Mouse (Mus musculus): ENCODE measurements around the gene Stxbp6.

Gene Stxbp6

DNA sequence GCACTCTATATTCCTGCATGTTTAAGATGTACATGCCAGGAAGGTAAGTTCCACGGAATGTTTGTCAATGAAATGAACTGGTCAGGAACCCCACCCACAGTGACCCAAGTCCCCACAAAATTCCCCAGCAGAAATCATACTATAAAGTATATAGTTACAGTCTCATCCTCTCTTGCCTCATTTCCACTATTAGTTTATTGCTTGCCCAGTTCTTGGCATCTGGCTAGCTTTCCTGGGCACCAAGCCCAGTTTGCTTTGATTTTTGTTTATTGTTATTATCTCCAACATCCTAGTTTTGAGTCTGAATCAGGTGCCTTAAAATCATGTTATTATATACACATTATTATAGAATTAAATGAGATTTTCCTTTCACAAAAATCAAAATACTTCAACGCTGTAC, 168.5 kb downstream of the Stxbp6 start:
- no peak for DNase-seq

DNA sequence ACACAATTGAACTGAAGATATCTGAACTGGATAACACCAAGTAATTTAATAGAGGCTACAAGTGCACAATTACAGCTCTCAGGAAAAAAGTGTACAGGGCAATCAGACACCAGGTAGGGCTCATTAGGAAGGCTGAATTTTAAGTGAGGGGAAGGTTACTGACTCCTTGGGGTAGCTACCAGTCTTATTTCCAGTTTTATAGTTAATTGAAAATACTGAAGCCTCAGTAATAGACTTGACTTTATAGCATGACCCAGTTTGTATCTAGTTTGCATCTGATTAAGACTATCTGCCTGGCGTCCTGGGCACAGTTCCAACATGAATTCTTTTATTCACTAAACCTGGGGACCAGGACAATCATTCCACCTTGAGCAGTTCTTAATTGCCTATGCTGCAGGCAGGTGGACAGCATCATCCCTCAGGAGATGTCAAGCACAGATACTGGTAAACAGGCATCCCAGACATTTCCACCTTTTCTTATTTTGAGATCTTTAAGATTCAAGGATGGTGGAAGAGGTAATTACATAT, 171.2 kb downstream of the Stxbp6 start:
- no peak for DNase-seq

DNA sequence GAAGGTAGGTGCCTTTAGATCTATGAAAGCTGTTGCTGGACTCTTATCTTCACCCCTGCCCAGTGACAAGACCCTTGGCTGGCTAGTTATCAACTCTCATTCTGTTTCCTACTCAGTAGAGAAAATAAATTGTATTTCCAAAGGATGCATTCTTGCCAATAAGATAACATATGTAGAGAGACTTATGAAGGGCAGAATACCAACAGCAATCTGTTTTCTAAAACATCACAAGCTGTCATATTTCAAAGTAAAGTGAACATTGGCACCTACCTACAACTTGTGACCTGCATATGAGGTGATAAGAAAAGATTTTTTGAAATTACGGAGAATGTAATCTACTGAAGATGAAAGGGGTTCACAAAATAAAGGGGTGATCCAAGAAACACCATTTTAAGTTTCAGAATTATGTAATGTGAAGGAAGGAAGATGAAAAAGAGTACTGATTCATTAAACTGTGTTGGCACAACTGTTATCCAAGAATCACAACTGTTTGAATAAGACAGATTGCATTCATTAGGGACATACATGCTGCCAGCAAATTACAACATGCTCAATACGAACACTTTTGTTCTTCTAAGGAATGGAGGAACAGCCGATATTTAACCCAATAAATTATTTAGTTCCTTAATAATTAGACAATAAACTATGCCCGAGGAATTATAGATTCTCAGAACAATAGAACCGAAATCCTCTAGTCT, 175.2 kb downstream of the Stxbp6 start:
- no peak for DNase-seq

DNA sequence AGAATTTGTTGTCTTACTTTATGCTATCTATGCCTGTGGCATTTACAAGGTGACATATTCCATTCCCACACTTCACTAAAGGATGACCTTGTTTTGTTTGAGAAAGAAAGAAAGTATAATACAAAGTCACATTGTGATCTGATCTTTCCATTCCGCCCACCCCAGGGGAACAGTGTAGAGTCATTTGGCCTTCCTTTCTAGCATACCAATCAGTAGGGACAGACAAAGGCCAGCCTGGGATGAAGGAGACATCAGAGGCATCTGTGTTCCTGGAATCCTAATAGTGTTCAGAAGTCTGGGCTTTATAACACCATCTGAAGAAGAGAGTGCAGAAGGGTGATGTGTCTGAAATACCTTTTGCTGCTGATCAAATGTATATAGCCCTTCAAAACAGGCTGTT, 178.0 kb downstream of the Stxbp6 start:
- no peak for DNase-seq

DNA sequence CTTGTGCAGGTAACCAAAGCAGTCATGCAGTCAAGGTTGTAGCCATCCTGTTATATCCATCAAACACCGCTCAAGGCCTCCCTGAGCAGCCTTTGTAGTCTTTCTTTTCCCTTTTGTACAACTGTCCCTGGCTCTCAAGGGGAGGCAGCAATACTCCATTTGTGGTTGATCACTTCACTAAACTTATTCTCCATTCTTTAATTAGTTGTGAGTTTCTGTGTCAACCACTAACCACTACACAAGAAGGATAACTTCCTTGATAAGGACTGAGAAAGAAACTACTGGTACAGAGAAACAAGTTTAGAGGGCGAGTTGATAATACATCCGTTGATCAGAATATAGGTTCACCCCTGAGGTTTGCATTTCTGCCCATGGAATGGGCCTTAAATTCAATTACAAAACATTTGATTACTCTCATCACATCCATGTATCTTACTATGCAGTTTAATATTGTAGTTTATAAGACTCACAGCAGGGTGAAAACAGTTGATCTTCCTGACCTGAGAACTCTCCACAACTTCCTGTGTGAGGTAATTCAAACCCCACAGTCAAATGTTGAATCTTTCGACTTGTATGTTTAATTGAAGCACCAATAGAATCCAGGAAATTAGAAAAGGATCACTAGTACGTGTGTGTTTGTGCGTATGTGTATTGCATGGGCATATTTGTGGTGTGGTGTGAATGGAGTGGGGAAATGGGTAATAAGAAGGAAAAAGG, 184.7 kb downstream of the Stxbp6 start:
- DNase-seq: no peak

DNA sequence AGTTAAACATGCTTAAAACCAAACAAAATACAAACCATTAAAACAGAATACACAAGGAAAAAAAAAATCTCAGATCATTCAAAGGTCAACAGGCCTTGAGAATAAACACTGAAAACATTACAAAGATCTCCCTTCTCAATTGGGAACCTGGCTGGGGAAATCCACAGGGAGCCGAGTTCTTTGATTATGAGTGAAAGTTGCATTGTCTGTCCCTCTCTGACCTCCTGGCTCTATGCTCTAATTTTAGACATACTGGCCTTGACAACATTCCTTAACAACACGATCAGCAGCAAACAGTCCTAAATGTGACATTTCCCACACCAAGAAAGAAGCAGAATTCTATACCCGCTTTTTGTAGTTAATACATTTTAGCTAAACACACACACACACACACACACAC, 187.7 kb downstream of the Stxbp6 start:
- DNase-seq: no peak

DNA sequence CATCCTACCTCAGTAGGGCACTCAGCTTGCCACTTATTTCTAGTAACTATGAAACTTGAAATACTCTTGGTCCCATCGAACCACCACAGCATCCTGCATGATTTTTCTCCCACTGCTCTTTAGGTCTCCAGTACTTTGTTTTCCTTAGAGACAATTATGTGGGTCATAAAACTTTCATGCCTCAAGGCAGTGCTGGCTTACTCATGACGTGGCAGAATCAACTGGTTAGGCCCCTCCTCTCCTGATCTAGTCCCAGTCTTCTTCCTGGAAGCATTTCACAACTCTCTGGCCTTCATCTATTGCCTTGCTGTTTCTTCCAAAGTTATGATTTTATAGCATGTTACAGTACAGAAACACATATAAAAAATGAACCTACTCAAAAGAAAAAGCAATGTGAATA, 201.8 kb downstream of the Stxbp6 start:
- no peak for DNase-seq

DNA sequence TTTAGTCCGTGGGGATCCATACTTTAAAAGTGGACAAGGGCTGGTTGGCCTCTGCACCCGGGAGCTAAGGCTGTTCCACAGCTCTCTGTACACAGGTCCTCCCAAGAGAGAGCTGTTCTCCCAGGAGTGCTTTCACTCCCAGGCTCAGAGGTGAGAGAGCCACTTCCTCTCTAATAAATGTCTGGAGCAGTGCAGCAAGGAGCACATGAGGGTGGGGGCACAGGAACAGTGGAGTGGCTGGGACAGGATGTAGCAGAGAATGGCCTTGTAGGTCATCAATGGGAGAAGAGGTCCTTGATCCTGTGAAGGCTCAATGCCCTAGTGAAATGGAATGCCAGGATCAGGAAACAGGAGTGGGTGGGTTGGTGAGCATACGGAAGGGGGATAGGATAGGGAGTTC, 209.1 kb downstream of the Stxbp6 start:
- no peak for DNase-seq

DNA sequence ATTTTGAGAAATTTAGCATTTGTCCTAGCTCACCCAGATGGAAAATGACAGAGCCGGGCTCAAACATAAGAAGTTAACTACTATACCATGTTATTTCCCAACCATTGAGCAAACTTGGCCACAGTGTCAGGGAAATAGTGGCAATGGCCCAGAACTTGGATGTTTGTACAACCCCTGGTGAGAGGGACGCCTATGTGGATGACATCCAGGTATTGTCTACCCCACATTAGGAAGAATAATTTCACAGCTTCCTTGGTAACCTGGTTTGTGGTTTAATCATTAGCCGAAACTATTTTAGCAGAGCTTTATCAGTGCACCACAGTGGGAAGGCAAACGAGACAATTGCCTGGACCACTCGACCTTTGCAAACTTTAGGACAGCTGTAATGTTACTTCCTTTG, 215.1 kb downstream of the Stxbp6 start:
- DNase-seq: no peak

DNA sequence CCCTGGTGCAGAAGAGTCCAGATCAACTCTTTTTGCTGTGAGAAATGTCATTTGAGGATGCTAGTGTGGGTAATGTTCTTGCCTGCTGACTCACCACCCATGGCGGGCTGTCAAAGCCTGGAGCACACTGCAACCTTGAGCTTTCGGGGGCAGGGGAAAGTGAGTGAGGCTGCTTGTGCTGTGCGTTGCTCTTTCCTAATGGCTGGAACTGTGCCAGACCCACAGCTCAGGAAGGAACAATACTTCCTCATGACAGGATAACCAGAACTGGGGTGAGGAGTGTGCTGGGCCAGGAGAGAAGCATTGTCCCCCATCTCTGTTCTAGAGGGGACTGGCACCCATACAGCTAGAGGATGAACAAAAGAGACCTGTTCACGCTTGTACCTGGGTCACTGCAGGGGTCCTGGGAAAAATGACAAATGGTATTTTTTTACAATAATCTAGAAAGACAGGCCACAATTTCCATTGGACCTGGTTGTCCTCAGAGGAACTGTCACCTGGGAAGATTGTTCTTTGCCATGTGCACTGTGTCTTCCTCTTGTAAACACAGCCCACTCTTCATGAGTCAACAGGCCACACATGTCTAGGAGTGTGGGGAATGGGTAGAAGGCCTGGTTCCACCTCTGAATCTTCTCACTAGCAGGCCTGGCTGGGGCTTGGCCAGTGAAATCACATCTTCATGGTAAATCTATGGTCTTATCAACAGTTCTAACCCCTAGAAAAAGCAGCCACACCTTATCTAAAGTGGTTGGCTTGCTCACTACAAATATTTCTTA, 216.2 kb downstream of the Stxbp6 start:
- peak; percentile 34 for DNase-seq

DNA sequence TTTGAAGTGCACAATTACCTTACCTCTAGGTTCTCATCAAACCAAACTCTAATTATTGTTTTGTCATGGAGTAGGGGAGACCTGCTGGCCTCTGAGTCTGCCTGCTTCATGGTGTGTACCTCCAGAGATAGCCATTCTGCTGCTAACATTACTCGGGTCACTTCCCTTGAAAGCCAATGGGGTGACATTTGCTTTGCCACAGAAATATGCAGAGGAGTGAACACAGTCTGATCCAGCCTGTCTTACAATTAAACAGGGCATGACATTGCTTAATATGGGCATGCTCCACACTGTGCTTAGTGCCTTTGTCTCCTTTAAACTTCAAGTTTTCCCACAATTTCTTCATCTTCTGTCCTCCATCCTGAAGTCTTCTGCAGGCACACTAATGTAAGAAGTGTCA, 222.5 kb downstream of the Stxbp6 start:
- no peak for DNase-seq

DNA sequence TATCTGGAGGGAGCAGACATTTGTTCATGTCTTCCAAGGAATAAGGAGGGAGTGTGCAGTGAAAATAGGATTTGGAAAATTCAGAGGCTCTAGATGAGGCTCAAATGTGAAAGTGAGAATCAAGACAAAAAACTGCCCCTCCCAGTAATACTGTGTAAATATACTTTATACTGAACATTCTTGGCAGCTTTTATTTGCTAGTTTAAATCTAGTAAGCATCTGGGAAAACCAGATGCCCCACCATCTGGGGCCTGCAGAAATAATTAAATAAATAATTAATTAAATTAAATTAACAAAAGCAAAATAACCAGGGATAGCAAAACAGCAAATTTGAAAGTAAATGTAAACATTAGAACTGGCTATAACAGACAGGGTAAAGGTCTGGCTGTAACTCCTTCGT, 224.0 kb downstream of the Stxbp6 start:
- DNase-seq: no peak

DNA sequence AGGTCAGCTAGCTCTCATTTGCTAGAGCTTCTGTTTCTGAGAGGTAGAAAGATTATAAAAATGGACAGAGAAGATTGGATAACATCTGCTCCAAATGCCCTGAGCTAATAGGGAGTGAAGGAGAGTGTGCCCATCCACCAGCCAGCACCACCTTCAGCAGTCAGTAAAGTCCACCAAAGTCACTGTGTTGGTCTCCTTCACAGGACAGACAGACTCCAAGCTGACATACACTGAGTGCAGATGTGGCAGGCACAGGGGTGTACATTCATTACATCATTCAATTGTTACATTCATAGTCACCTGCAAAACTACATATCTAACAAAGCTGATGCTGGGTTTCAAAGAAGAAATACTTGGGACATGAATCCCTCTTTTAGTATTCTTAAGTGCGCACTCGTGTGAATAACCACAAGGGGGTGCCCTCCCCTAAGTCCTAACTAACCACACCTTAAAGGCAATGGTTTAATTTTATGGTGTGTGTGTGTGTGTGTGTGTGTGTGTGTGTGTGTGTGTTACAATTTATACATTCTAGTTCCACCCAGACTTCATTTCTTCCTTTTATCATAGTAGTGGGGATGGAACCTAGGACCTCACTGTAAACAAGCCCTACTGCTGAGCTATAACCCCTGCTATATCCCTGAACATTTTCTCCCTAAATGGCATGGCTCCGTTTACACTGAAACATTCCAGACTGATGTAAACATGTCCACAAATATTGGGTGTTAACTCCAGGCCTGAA, 225.9 kb downstream of the Stxbp6 start:
- DNase-seq: peak; percentile 62

DNA sequence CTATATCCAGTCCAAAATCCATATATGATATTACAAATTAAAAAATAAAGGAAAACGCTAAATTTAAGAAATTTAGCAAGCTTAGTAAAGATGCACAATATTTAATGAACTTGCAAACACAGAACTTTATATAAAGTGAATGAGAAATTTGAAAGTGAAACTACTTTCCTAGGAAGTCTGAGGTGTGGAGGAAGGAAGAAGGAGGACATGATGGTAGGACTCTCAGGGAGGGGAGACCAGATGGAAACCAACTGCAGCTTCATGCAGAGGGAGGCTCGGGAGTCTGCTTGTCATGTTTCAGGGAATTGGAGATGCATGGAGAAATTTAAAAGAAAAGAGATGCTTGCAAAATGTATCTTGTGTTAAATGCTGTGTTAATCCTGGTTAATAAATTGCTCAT, 233.9 kb downstream of the Stxbp6 start:
- no peak for DNase-seq

DNA sequence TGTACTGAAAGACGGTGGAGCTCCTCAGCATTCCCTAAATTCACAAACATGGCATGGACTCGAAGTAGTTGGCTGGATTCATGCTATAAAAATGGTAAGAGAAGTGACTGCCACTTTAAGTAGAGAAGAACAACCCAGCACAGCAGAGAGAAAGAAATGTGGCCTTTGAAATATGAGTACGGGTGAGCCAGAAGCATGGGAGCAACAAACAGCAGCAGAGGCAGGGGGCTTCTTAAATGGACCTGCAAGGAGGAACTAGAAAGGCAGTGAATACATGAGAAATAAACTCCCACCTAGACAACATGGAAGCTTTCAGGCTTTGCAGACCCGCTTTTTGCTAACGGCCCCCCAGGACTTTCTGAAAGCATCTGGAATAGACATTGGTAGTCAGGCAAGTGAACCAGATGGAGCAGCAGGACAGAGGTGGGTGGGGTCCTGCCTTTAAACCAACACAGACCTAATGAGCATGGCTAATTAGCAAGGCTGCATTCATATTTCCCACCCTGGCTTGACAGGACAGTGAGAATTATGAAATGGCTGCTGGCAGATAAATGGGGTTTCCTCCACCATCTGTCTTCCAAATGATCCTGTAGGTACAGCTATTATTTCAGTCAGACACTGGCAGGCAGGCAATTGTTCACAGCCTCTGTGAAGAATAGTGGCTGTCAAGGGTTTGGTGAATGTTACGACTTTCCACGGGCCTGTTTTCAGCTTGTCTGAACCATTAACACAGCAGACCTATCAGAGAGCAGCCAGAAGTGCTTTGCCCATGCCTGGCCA, 234.7 kb downstream of the Stxbp6 start:
- no peak for DNase-seq

DNA sequence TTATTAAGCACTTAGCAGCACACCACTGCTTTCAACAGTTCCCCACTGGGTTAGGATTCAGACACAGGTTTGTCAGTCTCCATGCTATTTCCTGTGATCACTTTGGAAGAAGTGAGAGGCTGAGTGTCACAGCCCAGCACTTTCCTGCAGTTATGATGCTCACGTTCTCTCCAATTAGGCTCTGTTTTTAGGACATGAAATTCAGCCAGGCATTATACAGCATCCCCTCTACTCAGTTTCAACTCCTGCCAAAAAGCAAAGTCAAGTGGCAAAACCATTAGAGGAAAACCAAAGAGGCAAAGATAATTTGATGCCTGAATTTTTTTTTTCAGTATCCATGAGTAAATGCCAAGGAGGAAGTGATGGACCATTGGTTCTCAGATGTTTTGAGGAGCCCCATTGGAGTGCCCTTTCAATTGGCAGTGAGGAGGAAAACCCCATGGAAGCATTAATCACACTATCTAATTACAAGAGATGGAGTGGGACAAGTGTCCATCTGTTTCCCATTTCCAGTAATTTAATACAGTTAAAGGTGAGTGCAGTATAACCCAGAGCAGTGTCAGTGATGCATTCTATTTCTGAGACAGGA, 238.5 kb downstream of the Stxbp6 start:
- DNase-seq: no peak

DNA sequence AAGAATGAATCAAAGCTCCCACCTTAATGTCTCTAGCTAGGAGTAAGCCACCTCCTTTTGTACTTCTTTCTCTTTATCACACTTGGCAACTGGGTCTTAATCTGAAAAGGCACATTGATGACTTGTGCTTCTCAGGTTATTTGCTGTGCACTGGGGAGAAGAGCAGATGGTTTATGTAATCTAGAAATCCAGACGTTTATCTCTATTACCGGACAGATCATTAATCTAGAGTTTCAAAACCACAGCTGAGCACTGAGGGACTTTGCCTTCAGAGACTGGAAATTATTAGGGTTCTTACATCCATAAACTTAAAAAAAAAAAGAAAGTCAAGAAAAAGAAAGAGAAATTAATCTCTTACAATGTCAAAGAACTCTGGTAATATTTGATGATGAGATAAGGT, 262.6 kb downstream of the Stxbp6 start:
- DNase-seq: no peak

DNA sequence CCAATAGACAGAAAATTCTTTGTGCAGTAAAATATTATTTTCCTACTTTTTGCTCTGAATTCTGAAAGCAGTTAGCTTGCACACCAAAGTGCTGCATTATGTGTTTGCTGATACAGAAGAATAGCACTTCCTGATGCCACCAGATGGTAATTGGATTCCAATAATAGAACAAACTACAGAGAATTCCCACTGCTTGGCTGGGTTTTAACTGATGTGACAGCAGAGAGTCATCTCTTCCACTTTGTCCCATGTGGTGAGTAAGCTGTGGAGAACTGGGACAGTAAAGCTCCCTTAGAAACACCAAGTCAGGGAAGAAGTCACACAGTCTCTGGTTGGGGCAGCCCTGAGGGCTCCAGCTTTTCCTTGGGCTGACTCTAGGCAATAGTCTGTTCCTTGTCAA, 270.3 kb downstream of the Stxbp6 start:
- DNase-seq: no peak

Measured in right cerebral cortex, postnatal 14 days (tissue).